Mouse (Mus musculus) brown adipose tissue, adult 24 weeks (tissue): ENCODE results near the gene Pdcd4. TPM values are rescaled to one million over a fixed set of nuclear protein-coding genes. Genes with fewer than 3 reads are reported as not detected.
A peak's percentile ranks its signal among the peaks of the same experiment; 100 is the strongest.

ENCODE experiments used
- H3K27ac ChIP-seq: fragments of 200-500 bp; replicated peaks from 2 replicates; pipeline ENCODE4 v1.5.1; 2012; ENCODE audit warnings: low read depth, mild to moderate bottlenecking, low read length
- H3K4me1 ChIP-seq: fragments of 200-500 bp; 2 replicates; pipeline ENCODE4 v1.6.1; 2012; ENCODE audit warnings: low read length, mixed read lengths; ENCODE audit not compliant: control insufficient read depth, insufficient read depth, insufficient read length
- H3K4me3 ChIP-seq: fragments of 200-500 bp; 2 replicates; pipeline ENCODE4 v1.5.1; 2012; ENCODE audit warnings: low read depth, mild to moderate bottlenecking, low read length, moderate library complexity; ENCODE audit not compliant: insufficient read depth
- polyA plus RNA-seq: library from polyadenylated mRNA; stranded (reverse); fragments of >200 nt; gene quantifications from 2 replicates; pipeline ENCODE4 v1.2.4, GENCODE M21; 2012; ENCODE audit not compliant: missing spikeins, insufficient read depth, insufficient read length

Pdcd4 gene
- polyA plus RNA-seq, 1 experiment, result 33.8 TPM

- H3K4me3 ChIP-seq, result no peak overlapping the region
- no peak overlapping the region for H3K27ac ChIP-seq
- H3K4me1 ChIP-seq, result peaks cover 2% of the 10 kb centered on the region; the same call in 1 of the 2 replicates
Observed at GRCm38 (mm10) chr19:53888331-53888730, 3.7 kb upstream of the Pdcd4 start.

GRCm38 (mm10) chr19:53889555-53889954, 2.5 kb upstream of the Pdcd4 start:
- H3K4me3 ChIP-seq, result no peak overlapping the region
- no peak overlapping the region for H3K27ac ChIP-seq
- H3K4me1 ChIP-seq, result peaks cover 4% of the 10 kb centered on the region; the same call in 1 of the 2 replicates

GRCm38 (mm10) chr19:53890274-53890673, 1.8 kb upstream of the Pdcd4 start:
- Histone ChIP-seq H3K4me3 (no peak overlapping the region), H3K4me1 (peaks cover 6% of the 10 kb centered on the region; the same call in 1 of the 2 replicates), H3K27ac (no peak overlapping the region)

- Histone ChIP-seq H3K4me1 (peaks cover 6% of the 10 kb centered on the region; the same call in 1 of the 2 replicates), H3K4me3 (no peak overlapping the region), H3K27ac (no peak overlapping the region)
Observed at GRCm38 (mm10) chr19:53890781-53891251, 1.2 kb upstream of the Pdcd4 start.

GRCm38 (mm10) chr19:53891569-53891968, 462 bp upstream of the Pdcd4 start:
- H3K27ac ChIP-seq, result no peak overlapping the region
- peaks cover 6% of the 10 kb centered on the region; the same call in 1 of the 2 replicates for H3K4me1 ChIP-seq
- no peak overlapping the region for H3K4me3 ChIP-seq

- H3K4me3 ChIP-seq, result no peak overlapping the region
- peaks cover 6% of the 10 kb centered on the region; the same call in 1 of the 2 replicates for H3K4me1 ChIP-seq
- no peak overlapping the region for H3K27ac ChIP-seq
Observed at GRCm38 (mm10) chr19:53892838-53893359, 868 bp downstream of the Pdcd4 start.

- Histone ChIP-seq H3K4me3 (no peak overlapping the region), H3K4me1 (peaks cover 6% of the 10 kb centered on the region; the same call in 1 of the 2 replicates), H3K27ac (peak overlapping the region; percentile 43; the same call in 1 of the 2 replicates)
Observed at GRCm38 (mm10) chr19:53893711-53894171, 1.7 kb downstream of the Pdcd4 start.

GRCm38 (mm10) chr19:53894538-53895121, 2.6 kb downstream of the Pdcd4 start:
- Histone ChIP-seq H3K27ac (peak overlapping the region; percentile 51; the same call in 1 of the 2 replicates), H3K4me3 (no peak overlapping the region), H3K4me1 (peaks cover 6% of the 10 kb centered on the region; the same call in 1 of the 2 replicates)

- Histone ChIP-seq H3K27ac (no peak overlapping the region), H3K4me1 (peaks cover 11% of the 10 kb centered on the region; the same call in 1 of the 2 replicates), H3K4me3 (no peak overlapping the region)
Observed at GRCm38 (mm10) chr19:53898046-53898445, 6.0 kb downstream of the Pdcd4 start.

GRCm38 (mm10) chr19:53898498-53898897, 6.5 kb downstream of the Pdcd4 start:
- Histone ChIP-seq H3K4me1 (peaks cover 11% of the 10 kb centered on the region; the same call in 1 of the 2 replicates), H3K27ac (no peak overlapping the region)

GRCm38 (mm10) chr19:53898970-53899900, 7.2 kb downstream of the Pdcd4 start:
- Histone ChIP-seq H3K27ac (no peak overlapping the region), H3K4me1 (peaks cover 11% of the 10 kb centered on the region; the same call in 1 of the 2 replicates), H3K4me3 (no peak overlapping the region)

More at GRCm38 (mm10) chr19:53898498-53898897, 6.5 kb downstream of the Pdcd4 start:
- no peak overlapping the region for H3K4me3 ChIP-seq

GRCm38 (mm10) chr19:53899941-53900610, 8.0 kb downstream of the Pdcd4 start:
- H3K4me1 ChIP-seq, result peaks cover 8% of the 10 kb centered on the region; the same call in 1 of the 2 replicates
- H3K4me3 ChIP-seq, result no peak overlapping the region
- H3K27ac ChIP-seq, result no peak overlapping the region

- Histone ChIP-seq H3K4me3 (peak overlapping the region; percentile 53), H3K4me1 (peaks cover 9% of the 10 kb centered on the region; the same call in 1 of the 2 replicates), H3K27ac (peak overlapping the region; percentile 92)
Observed at GRCm38 (mm10) chr19:53901931-53902738, 10.1 kb downstream of the Pdcd4 start.
